Mouse (Mus musculus): ENCODE data around the gene Olfr297. TPM values are rescaled to one million over a fixed set of nuclear protein-coding genes. Genes with fewer than 3 reads are reported as not detected.

Olfr297 gene
- not detected for total RNA-seq (2021)
- long read RNA-seq, experiment 1: 0 reads
- long read RNA-seq, experiment 2: 0 reads

DNA sequence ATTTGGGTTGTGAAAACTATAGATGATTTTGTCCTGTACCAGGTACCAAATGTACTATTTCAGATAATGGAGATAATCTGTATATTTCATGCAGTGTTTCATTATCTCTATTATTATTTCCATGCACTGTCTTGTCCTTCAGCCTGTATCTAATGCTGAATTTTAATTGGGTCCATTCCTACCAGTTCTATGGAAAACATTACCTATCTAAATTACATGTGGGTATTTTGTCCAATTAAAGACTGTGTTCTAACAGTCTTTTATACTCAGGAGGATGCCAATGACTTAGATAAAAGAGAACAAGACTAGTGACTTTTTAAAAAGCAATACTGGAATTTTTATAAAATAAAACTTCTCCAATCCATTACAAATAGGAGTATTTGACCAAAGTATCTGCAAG, at the start of gene Olfr297:
Olfr297 (plus strand) TSS at position 301 of the 400 bp plus-strand sequence.
- DNase-seq (ENCODE audit: low spot score in 2 of 2): no peak

DNA sequence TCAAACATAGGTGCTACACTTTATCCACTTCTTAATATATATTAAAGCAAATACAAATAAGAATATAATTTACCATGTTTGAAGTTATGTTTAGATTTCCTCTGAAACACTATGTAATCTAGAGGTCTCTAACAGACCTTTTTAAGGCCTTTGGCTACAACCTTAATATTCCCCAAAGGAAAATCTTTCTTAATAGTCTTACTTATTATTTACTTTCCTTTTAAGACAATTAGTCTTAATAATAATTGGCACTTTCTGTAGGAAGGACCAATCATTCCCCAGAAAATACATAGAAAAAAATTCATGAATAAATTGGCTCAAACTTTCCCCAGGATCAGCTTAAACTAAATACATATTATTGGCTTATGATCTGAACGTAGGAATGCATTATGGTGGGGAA, 27.4 kb upstream of the Olfr297 start, which contains the start of gene Olfr298:
Olfr298 (minus strand) TSS at position 101 of the 400 bp plus-strand sequence.
- DNase-seq (ENCODE audit: low spot score in 2 of 2): no peak

Other genes with a start within 250 kb of the Olfr297 start
- gene Olfr310, start 242.8 kb upstream of the Olfr297 start, total RNA-seq (2021): not detected
- not detected for gene Olfr309, start 206.3 kb upstream of the Olfr297 start, total RNA-seq (2021)
- gene Olfr308, start 194.3 kb upstream of the Olfr297 start, total RNA-seq (2021): not detected
- gene Olfr307, start 182.4 kb upstream of the Olfr297 start, total RNA-seq (2021): not detected
- gene Olfr305, start 153.0 kb upstream of the Olfr297 start, total RNA-seq (2021): not detected
- gene Olfr304, start 133.3 kb upstream of the Olfr297 start, total RNA-seq (2021): not detected
- gene Olfr303, start 122.2 kb upstream of the Olfr297 start, total RNA-seq (2021): not detected
- gene Olfr301, start 116.1 kb upstream of the Olfr297 start, total RNA-seq (2021): not detected
- not detected for gene Olfr299, start 60.0 kb upstream of the Olfr297 start, total RNA-seq (2021)
- not detected for gene Olfr298, start 27.5 kb upstream of the Olfr297 start, total RNA-seq (2021)
- not detected for gene Olfr295, start 63.9 kb downstream of the Olfr297 start, total RNA-seq (2021)
- gene Olfr294, start 96.7 kb downstream of the Olfr297 start, total RNA-seq (2021): not detected
- not detected for gene Olfr293, start 129.1 kb downstream of the Olfr297 start, total RNA-seq (2021)
- not detected for gene Olfr292, start 168.4 kb downstream of the Olfr297 start, total RNA-seq (2021)